Mouse (Mus musculus) urinary bladder, postnatal 36 days (tissue): ENCODE measurements around the gene Colec11.

Source experiments
- DNase-seq, 2 experiments: peaks; one replicate each; pipeline ENCODE4 v3.0.0; 2022; ENCODE audit warnings: low spot score in 2 of 2, mixed read lengths in 1 of 2

The Colec11 gene

GRCm38 (mm10) chr12:28602259-28602658 lies 20.9 kb downstream of the Colec11 start:
- DNase-seq = no peak

- DNase-seq = no peak
These were observed 24.6 kb downstream of the Colec11 start for GRCm38 (mm10) chr12:28598526-28598991.

DNA sequence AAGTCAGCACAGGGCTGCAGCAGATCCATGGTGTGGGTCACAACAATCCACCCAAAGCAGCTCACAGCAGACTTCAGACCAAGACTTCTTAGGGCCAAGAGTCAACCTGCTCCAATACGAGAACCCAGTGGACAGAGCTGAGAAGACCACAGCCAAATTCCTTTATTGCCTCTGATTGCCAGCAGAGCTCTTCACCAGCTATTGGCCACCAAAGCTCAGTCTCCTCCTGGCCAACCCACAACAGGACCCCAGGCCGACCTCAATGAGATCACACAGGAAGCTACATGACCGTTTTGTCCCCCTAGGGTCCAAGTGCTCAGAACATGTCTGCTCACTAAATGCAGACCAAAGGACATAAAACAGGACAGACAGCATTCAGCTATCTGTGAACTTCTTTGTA lies 25.1 kb downstream of the Colec11 start:
- no peak for DNase-seq

- DNase-seq = peak in 1 of 2 experiments; percentile 36
These were observed 25.5 kb downstream of the Colec11 start for GRCm38 (mm10) chr12:28597699-28598098.

DNA sequence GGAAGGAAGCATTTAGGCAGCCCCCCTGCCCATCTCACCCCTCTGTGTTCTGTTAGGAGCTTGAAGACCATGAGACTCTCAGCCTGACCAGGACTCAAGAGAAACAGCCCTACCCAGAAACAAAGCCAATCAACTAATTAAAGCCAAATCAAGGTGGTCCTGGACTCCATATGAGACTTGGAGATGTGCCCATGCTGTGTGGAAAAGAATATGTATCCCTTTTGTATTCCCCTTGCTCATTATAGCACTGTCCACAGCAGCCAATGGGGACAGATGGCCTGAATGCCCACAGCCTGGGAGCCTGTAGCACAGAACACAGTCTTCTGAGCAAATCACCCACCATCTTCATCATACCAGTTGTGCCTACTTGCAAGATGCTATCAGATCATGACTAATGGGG lies 26.3 kb downstream of the Colec11 start:
- DNase-seq = no peak

GRCm38 (mm10) chr12:28590428-28590827 lies 32.7 kb downstream of the Colec11 start:
- DNase-seq = no peak

DNA sequence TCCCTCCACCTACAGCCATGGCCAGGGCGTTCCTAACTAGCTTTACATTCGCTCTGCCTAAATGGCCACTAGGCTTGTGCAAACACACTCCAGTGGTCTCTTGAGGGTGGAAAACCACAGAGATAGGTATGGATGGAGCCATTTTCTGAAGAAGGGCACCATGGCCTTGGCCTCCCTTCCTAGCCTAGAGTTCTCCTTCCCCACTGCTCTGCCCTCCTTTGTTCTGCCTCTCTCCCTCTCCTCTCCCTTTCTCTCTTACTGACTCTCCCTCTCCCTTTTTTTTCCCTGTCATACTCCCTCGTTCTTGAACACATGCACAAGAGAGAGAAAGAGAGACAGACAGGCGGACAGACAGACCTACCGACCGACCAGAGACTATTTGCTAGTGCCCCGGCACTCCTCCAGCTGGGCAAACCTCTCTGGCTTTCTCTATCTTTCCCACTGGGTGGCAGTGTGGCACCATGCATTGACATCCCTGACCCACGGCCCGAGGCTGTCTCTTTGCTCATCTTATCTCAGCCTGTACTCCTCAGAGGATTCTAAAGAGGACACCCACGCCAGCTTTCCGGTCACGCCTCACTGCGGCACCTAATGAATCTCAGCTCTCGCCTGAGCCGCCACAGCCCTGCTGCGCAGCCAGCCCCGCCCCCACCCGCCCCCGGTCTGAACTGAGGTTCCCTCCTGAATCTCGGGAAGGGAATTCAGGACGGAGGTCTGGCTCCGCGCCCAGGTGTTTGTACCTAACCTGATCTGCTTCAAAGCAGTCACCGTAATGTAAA lies 33.9 kb downstream of the Colec11 start:
- DNase-seq = peak; percentile 71 to 83

DNA sequence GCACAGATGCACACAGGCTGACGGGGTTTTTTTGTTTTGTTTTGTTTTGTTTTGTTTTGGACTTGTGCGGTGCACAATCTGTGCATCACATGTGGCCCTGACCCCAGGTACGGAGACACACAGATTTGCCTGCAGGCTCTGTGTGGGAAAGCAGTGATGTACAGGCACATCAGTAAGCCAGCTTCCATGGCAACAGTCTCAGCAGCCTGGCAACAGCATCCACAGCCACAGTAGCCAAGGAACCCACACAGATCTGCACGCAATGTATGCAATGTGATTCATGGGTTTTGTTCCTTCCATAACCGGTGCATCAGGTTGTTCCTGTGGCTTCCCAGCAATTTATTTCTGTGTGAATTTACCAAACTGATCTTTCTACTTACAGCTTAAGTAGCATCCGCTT lies 35.2 kb downstream of the Colec11 start:
- DNase-seq = no peak

DNA sequence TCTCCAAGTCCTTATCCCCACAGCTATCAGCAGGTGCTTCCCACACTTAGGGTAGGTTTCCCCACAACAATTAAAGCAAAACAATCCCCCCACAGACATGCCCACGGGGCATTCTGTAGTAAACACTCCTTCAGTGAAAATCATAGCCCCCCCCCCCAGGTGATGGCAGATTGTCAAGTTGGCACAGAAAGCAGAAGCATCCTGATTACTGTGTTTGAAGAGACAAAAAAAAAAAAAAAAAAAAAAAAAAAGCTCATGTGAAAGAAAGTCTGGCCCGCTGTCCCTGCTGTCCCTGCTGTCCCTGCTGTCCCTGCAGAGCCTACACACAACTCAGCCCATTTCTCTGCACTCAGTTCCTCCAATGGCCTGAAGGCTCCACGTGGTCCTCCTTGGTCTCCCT lies 39.1 kb downstream of the Colec11 start:
- DNase-seq = no peak

- no peak for DNase-seq
These were observed 40.8 kb downstream of the Colec11 start, which contains the start of gene Allc for GRCm38 (mm10) chr12:28582423-28582822. Gene Allc (minus strand): TSS chr12:28582523.

DNA sequence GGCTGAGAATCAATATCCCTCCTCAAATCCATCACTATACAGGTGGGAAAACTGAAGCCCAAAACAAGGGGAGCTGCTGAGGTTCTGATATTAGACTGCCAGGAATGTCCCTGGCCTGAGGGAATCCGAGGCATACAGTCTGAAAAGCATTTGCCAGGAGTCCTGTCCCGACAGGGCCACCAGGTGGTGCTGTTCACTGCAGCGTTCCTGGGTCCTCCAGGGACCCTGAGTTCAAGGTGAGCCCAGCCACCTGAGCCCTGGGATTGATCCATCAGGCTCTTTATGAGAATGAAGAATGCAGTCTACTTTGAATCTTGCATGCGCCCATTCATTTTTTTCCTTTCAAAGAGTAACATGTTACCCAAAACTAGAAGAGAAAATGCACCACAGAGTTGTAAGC lies 44.0 kb downstream of the Colec11 start:
- DNase-seq = no peak

DNA sequence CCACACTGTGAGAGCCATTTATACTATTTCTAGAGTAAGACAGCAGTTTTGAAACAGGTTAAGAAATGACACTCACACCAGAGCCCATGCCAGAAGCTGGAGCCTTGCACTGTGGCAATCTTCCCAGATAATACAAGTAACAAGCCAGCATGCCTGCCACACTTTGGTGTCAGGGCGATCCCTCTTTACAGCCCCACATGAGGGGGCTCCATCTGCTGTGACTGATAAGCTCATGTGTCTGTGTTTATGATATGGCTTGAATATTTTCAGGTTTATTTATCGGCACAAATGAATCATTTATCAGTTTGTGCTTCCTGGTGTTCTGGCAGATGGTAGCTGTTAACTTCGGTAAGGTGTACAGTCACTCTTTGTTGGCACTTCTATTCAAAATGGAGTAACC lies 45.0 kb downstream of the Colec11 start:
- no peak for DNase-seq

DNA sequence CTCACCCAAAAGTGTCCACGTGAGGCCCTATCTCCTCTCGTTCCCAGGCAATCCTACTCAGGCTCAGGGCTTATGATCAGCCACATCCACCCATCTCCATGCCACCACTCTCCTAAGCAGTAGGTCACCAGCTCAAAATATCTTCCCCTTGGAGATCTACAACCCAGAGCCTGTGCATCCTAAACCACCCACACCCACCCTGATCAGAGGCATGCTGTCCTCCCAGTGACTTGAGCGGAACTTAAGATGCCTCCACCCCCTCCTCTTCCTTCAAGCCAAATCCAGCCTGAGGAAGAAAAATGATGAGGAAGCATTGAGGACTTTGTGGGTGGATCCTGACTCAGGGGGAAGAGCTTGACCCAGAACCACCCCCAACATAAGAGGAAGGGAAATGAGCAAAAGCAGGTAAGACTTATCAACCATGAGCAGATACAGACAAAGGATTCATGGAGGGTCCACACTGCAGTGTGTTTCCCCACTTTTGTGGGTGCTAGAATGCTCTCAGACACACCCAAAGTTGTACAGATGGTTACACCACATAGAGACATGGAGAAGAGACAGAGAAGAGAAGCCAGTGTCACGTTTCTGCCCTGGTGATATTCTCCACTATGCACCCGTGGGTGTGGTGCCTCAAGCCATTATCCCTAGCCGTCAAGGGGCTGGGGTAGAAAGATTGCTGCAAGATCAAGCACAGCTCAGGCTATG lies 47.7 kb downstream of the Colec11 start:
- no peak for DNase-seq

DNA sequence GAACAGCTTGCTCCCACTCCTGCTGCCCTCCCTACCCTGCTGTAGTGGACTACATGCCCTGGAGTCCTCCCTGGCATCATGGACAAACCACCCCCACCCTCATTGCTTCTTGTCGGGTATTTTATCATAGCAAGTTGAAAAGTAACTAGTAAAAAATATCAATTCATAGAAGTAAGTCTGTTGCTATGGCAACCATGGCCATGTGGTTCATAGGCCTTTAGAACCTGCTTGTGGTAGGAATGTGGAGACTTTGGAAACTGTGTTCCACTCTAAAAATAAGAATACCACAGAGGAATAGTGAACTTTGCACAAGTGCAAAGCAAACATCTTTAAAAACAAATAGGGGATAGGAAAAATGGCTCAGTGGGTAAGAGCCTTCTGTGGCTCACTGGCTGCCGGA lies 50.9 kb downstream of the Colec11 start:
- DNase-seq = no peak

- no peak for DNase-seq
These were observed 70.9 kb downstream of the Colec11 start, which contains the start of gene Dcdc2c for GRCm38 (mm10) chr12:28552299-28552698. Gene Dcdc2c (minus strand): TSS chr12:28552399.

DNA sequence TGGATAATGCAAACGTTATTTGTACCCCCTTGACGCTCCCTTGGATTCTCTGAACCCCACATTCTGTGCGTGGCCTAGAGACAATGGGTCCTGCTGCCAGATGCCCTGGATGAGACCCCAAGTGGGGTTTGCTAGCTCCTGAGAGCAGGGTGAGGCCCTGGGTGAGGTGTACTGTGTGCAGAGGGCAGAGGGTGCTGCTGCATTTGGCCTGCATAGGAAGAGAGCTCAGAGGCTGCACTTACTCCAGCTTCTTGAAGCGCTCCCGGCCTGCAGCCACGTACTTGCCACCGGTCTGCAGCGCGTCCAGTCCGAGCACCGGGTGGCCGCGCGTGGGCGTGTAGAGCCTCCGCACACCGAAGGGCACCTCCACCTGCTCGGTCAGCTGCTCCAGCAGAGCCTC lies 71.4 kb downstream of the Colec11 start:
- DNase-seq = no peak

- DNase-seq = no peak
These were observed 74.3 kb downstream of the Colec11 start for GRCm38 (mm10) chr12:28548887-28549286.
